Mouse (Mus musculus) liver, embryonic 12.5 days (tissue): ENCODE results near the gene Serpina3k. TPM values are rescaled to one million over a fixed set of nuclear protein-coding genes. Genes with fewer than 3 reads are reported as not detected.
"Not testable (repeated sequence)": the region's sequence is repeated elsewhere in the genome, so short reads cannot be mapped to it uniquely, and the experiment has no call there.

ENCODE experiments used
- ATAC-seq: fragments of 200-750 bp; cut with Nextera tagmentation; 2 replicates; pipeline ENCODE4 v1.8.0; 2017; ENCODE audit warnings: moderate number of reproducible peaks, mild to moderate bottlenecking, moderate library complexity
- H3K27ac ChIP-seq: fragments of 300-500 bp; sonication (generic); 2 replicates; pipeline ENCODE4 v1.5.1; 2016; ENCODE audit warnings: mild to moderate bottlenecking
- H3K27me3 ChIP-seq: fragments of 300-500 bp; sonication (generic); replicated peaks from 2 replicates; pipeline ENCODE4 v1.6.1; 2016; ENCODE audit warnings: mild to moderate bottlenecking, moderate library complexity
- H3K36me3 ChIP-seq: fragments of 300-500 bp; sonication (generic); 2 replicates; pipeline ENCODE4 v1.6.1; 2016; ENCODE audit warnings: mild to moderate bottlenecking, moderate library complexity
- H3K4me1 ChIP-seq: fragments of 300-500 bp; sonication (generic); 2 replicates; pipeline ENCODE4 v1.6.1; 2016
- H3K4me2 ChIP-seq: fragments of 300-500 bp; sonication (generic); 2 replicates; pipeline ENCODE4 v1.6.1; 2016; ENCODE audit warnings: mild to moderate bottlenecking, moderate library complexity
- H3K4me3 ChIP-seq: fragments of 300-500 bp; sonication (generic); 2 replicates; pipeline ENCODE4 v1.5.1; 2016; ENCODE audit warnings: mild to moderate bottlenecking, moderate library complexity
- H3K9ac ChIP-seq: fragments of 300-500 bp; sonication (generic); 2 replicates; pipeline ENCODE4 v1.6.1; 2016; ENCODE audit warnings: mild to moderate bottlenecking, moderate library complexity
- H3K9me3 ChIP-seq: fragments of 300-500 bp; sonication (generic); replicated peaks from 2 replicates; pipeline ENCODE4 v1.6.1; 2016; ENCODE audit warnings: mild to moderate bottlenecking, moderate library complexity
- WGBS: fragments of 180-500 bp; shearing (Covaris S2); methylation state at CpG from one replicate; pipeline ENCODE4 v1.1.7; 2016; ENCODE audit not compliant: insufficient replicate concordance; 5-methylcytosine and 5-hydroxymethylcytosine counted together
- polyA plus RNA-seq: library from polyadenylated mRNA; unstranded; fragments of >200 nt; fragmentation: Nextera tagmentation; extraction: Ambion mirVana; gene quantifications from 2 replicates; pipeline ENCODE4 v1.2.1, GENCODE M21; 2016

Gene Serpina3k
- polyA plus RNA-seq, 1 experiment from 2014 or later, result not detected

DNA sequence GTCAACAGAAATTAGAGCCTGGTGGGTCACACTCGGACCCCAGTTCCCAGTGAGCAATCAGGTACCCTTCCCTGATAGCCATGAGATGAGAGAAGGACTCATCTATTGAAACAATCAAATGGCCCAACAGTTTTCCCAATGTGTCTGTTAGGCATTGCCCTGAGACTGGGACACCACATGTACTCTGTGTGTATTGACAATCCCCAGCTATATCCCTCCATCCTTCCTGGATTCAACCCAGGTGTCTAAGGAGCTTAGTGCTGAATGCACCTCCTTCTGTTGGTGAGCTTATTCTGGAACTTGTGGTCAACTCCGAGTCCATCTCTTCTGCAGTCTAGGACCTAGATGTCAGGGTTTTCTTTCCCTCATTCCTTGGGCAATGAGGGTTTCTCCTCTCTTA is 8.8 kb downstream of the Serpina3k start:
- WGBS, result 46% methylated on average over 2 of the region's 2 CpGs
- ATAC-seq, result no peak

DNA sequence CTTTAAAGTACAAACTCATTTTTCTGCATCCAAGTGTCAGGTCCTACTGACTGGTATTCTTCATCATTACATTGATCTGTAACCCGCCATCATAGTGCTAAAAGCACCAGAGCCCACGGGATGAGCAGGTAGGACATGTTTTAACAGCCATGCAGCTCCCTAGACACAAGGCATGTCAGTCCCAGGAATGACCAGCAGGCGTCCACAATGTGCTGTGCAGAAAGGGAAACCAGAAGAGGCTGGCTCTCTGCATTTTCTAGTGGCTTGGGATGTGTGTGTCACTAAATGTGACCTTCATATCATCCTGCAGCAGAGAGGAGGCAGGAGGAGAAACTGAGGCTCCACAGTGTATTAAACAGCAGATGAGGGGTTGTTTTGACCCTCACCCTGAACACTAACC is 13.5 kb downstream of the Serpina3k start:
- not testable (repeated sequence) for H3K9me3 ChIP-seq, H3K4me3 ChIP-seq, H3K27ac ChIP-seq, H3K36me3 ChIP-seq, H3K4me2 ChIP-seq, H3K4me1 ChIP-seq, H3K27me3 ChIP-seq, H3K9ac ChIP-seq, ATAC-seq
- 24% methylated on average over 3 of the region's 3 CpGs for WGBS

More for the DNA sequence above, 8.8 kb downstream of the Serpina3k start:
- Histone ChIP-seq H3K36me3 (no peaks in the 10 kb centered on the region), H3K4me3 (no peak overlapping the region), H3K27ac (no peak overlapping the region), H3K9ac (no peak overlapping the region), H3K27me3 (no peaks in the 10 kb centered on the region), H3K4me2 (no peak overlapping the region), H3K4me1 (no peaks in the 10 kb centered on the region), H3K9me3 (no peaks in the 10 kb centered on the region)

DNA sequence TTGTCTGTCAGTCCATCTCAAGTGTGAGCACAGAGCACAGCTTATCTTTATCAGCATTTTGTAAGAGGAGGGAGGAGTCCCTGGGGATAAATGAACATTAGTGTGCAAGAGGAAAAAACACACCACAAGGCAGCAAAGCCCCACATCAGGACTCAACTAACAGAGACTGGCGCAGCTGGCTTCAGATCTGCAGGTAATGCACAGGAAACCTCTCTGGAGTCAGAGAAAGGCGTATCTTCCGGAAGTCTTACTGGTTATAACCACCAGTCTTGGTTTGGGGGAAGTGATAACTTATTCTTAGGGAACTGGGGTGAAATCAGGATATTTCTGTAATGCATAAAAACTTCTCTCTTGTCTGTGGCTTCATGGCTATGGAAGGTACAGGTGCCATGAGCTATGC is 17.7 kb downstream of the Serpina3k start:
- no peak overlapping the region for H3K4me3 ChIP-seq
- no peaks in the 10 kb centered on the region for H3K27me3 ChIP-seq
- no peak overlapping the region for H3K9ac ChIP-seq
- WGBS, result 55% methylated on average over 3 of the region's 3 CpGs
- no peaks in the 10 kb centered on the region for H3K4me1 ChIP-seq
- no peaks in the 10 kb centered on the region for H3K9me3 ChIP-seq
- no peak for ATAC-seq
- no peak overlapping the region for H3K27ac ChIP-seq
- no peaks in the 10 kb centered on the region for H3K36me3 ChIP-seq
- H3K4me2 ChIP-seq, result no peak overlapping the region

DNA sequence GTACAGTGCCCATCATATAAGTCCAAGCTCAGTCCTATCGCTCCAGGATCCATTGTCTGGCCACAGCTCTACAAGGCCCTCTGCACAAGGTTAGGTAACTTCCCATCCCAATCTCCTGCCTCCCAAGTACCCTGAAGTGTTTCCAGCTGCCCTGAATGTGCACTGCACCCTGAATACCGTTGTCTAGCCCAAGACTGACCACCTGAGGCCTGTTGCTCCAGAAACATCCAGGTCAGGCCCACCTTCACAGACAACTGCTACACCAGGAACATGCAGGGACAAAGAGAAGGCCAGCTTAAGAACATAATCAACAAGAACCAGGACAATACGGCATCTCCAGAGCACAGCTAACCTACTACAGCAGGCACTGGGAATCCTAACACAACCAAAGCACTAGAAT is 31.7 kb downstream of the Serpina3k start:
- H3K4me1 ChIP-seq, result no peaks in the 10 kb centered on the region
- no peak overlapping the region for H3K27ac ChIP-seq
- H3K4me3 ChIP-seq, result no peak overlapping the region
- H3K4me2 ChIP-seq, result no peak overlapping the region
- H3K36me3 ChIP-seq, result no peaks in the 10 kb centered on the region
- WGBS, result 53% methylated on average over 3 of the region's 3 CpGs
- no peak overlapping the region for H3K9ac ChIP-seq
- H3K27me3 ChIP-seq, result no peaks in the 10 kb centered on the region
- no peaks in the 10 kb centered on the region for H3K9me3 ChIP-seq
- no peak for ATAC-seq

DNA sequence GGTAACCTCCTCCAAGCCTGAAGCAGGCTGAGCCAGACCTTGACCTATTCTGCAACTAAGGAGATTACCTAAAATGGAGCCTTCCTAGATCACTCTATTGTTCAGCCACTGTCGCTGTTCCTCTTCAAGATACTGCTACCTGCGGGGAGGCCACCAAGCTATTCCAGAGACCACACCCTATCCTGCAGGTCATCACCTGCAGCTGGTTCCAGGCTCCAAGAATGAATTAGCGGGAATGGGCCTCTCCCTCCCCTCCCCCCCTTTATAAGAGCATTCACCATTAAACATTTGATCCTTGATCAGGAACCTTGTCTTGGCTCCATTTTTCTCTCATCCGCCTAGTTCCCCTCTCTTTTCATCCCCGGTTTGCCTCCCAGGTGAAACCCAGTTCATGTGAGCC is 38.9 kb downstream of the Serpina3k start:
- WGBS, result 55% methylated on average over 5 of the region's 5 CpGs
- H3K4me3 ChIP-seq, ATAC-seq, H3K27ac ChIP-seq, H3K9me3 ChIP-seq, H3K4me1 ChIP-seq, H3K4me2 ChIP-seq, H3K27me3 ChIP-seq, H3K9ac ChIP-seq, H3K36me3 ChIP-seq: not testable (repeated sequence)

DNA sequence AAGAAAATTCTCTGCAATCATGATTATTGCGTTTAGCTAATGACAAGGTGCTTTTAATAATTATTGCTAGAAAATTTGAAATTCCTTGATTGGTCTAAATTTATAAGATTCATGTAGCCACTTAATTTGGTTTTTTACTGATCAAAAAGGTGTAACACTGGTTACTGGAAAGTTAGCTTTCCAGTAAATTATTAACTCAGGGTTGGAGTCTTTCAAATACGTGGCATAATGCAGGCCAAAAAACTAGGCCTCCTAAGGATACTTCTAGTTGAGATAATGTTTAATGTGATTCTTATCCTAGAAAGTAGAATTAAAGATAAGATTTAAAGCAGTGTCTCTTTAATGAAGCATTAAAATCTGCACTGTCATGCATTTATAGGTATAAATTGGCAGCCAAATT is 40.1 kb downstream of the Serpina3k start:
- not testable (repeated sequence) for ATAC-seq, H3K4me3 ChIP-seq, H3K27ac ChIP-seq, H3K4me2 ChIP-seq, H3K4me1 ChIP-seq, H3K27me3 ChIP-seq, H3K36me3 ChIP-seq, H3K9me3 ChIP-seq, H3K9ac ChIP-seq
- 63% methylated on average over 2 of the region's 2 CpGs for WGBS

DNA sequence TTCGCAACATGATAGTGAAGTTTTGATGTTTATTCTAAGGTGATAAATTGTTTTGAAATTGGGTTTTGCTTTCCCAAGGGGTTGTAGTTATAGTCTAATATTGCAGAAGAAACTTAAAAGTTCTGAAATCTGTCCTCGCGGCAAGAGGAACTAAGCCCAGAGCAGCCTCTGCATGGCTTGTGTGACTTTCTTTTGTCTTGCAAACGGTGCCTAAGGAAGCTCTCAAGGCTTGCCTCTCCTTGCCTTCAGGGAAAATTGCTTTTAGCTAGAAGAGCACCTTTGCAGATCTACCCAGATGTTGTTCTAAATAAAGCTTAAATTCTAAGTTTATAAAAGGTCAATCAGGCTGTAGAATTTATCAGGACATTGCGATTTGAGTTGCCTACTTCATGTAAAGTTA is 40.5 kb downstream of the Serpina3k start:
- H3K9me3 ChIP-seq, result not testable (repeated sequence)

DNA sequence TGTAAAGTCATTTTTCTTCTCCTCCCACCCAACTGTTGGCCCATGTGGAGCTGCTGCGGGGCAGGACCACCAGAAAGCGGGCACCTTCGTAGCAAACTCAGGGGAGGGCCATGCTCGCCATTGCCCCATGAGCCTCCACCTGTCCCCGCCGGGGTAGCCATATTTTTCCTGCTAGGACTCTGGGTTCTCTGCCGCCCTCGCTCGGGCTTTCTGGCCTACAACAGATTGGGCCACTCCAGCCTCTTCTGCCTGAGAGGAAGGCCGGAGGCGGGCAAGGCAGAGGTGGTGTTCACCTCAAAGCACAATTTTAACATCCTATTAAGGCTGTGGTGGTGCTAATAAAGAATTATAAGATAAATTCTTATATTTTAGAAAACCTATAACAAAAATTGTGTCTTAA is 41.6 kb downstream of the Serpina3k start:
- no peak overlapping the region for H3K4me2 ChIP-seq

More for the DNA sequence above, 40.5 kb downstream of the Serpina3k start:
- not testable (repeated sequence) for H3K4me1 ChIP-seq, H3K9ac ChIP-seq, H3K36me3 ChIP-seq, H3K27me3 ChIP-seq, ATAC-seq, H3K4me3 ChIP-seq, H3K27ac ChIP-seq, H3K4me2 ChIP-seq
- WGBS, result 51% methylated on average over 5 of the region's 5 CpGs

DNA sequence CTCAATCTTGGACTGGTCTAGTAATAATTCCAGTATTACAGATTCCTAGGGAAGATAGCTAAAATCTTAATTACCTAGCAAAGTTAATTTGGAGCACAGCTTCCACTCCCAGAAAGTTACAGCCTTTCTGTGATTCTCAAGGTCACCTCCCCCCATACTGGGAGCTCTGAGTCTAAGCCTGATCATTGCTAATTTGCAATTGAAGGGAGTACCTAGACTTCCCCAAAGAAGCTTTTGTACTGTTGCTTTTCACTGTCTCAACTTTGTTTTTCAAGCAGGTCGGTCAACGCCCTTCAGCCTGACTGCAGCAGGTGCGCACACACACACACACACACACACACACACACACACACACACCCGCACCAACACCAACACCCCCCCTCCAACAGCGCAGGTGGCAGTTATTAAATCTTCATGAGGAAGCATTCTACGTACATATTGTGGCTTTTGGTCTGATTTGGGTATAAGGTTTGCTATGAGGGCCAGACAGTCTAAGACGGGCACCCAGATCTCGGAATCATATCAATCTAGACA is 42.9 kb downstream of the Serpina3k start:
- H3K36me3 ChIP-seq, result not testable (repeated sequence)

More for the DNA sequence above, 41.6 kb downstream of the Serpina3k start:
- no peaks in the 10 kb centered on the region for H3K27me3 ChIP-seq
- no peaks in the 10 kb centered on the region for H3K4me1 ChIP-seq
- no peak overlapping the region for H3K27ac ChIP-seq
- H3K9ac ChIP-seq, result no peak overlapping the region
- ATAC-seq, result no peak
- 83% methylated on average over 11 of the region's 11 CpGs for WGBS
- no peaks in the 10 kb centered on the region for H3K36me3 ChIP-seq
- 0 out of 2 replicates have a peak, but pooled peaks cover 3% of the 10 kb centered on the region for H3K9me3 ChIP-seq
- no peak overlapping the region for H3K4me3 ChIP-seq

DNA sequence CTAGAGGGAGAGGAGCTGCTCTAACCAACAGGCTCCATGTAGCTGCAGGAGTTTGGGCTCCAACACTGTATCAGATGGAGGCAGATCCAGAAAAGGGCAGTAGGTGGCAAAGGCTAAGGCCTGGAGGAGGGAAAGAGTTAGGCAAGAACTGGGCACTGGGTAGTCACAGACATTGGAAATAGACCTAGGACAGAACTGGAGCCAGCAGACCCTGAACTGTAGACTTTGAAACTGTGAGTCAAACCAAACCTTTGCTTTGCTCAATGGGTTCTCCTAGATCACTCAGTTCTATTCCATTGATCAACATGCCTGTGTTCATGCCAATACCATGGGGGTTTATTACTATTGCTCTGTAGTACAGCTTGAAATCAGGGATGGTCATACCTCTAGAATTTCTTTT is 47.7 kb downstream of the Serpina3k start:
- H3K27ac ChIP-seq, H3K4me1 ChIP-seq, ATAC-seq, H3K36me3 ChIP-seq, H3K4me2 ChIP-seq, H3K9ac ChIP-seq, H3K4me3 ChIP-seq, H3K9me3 ChIP-seq, H3K27me3 ChIP-seq: not testable (repeated sequence)

More for the DNA sequence above, 42.9 kb downstream of the Serpina3k start:
- WGBS, result 76% methylated on average over 8 of the region's 8 CpGs
- not testable (repeated sequence) for H3K4me3 ChIP-seq, H3K9me3 ChIP-seq, ATAC-seq, H3K27me3 ChIP-seq, H3K9ac ChIP-seq, H3K4me1 ChIP-seq, H3K27ac ChIP-seq, H3K4me2 ChIP-seq

DNA sequence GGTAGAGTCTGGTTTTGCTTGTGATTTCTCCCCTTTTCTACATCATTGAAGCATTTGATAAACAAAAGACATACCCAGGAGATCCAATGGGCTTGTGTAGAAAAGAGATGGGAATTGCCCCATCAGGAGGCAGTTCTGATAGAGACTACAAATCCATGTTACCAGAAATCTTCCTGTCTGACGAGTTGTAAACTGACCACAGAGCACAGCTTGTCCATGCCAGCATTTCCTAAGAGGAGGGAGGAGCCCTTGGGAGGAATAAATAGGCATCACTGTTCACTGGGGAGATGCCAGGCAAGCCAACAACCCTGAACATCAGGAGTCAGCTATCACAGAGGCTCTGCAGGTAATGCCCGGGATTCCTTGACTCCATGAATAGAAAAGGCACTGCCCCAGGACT is 48.6 kb downstream of the Serpina3k start:
- not testable (repeated sequence) for H3K4me2 ChIP-seq, H3K9me3 ChIP-seq, H3K4me1 ChIP-seq, H3K27me3 ChIP-seq, H3K27ac ChIP-seq, H3K36me3 ChIP-seq, H3K4me3 ChIP-seq, ATAC-seq, H3K9ac ChIP-seq
- WGBS, result 36% methylated on average over 2 of the region's 2 CpGs

DNA sequence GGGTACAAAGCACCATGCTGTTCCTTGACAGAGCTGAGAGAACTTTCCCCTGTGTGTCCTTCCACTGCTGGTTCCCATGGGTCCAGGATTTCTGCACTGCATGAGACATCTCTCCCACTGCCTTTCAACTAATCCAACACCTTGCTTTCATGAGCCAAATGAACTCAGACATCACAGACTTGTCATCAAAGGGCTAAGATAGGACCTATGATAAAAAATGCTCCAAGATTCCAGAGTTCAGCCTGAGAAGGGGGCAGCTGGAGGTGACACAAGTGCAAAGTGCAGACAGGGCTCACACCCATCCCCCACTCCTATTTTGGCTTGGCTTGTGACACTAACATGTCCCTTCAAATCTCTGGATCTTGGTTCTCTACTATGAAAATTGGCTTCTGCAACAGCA is 50.2 kb downstream of the Serpina3k start:
- no peaks in the 10 kb centered on the region for H3K27me3 ChIP-seq
- no peak overlapping the region for H3K27ac ChIP-seq
- no peak overlapping the region for H3K4me2 ChIP-seq
- ATAC-seq, result no peak
- H3K9ac ChIP-seq, result no peak overlapping the region
- H3K4me1 ChIP-seq, result no peaks in the 10 kb centered on the region
- H3K4me3 ChIP-seq, result no peak overlapping the region
- no peaks in the 10 kb centered on the region for H3K36me3 ChIP-seq
- no peaks in the 10 kb centered on the region for H3K9me3 ChIP-seq

DNA sequence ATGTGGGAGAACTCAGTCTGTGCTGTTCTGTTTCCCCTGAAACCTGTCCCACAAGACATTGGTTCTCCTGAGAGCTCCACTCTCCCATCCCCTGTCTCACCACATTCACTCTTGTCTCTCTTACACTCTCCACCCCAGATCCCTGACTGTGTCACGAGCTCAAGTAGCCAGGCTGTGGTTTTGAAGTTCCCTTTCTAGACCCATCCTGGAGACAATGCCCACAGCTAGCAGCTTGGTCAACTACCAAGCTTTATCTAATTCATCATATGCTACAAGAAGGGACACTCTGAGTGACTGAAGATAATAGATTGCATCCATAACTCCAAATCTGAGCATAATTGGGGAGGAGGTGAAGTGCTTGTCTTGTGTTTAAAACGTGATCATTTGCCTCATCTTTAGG is 52.8 kb downstream of the Serpina3k start:
- not testable (repeated sequence) for ATAC-seq, H3K27ac ChIP-seq, H3K27me3 ChIP-seq, H3K4me1 ChIP-seq, H3K4me3 ChIP-seq, H3K4me2 ChIP-seq, H3K9me3 ChIP-seq, H3K9ac ChIP-seq, H3K36me3 ChIP-seq
- 23% methylated on average over 2 of the region's 2 CpGs for WGBS
